8 mouse cellular contexts compared by ENCODE assay signal in genomic region chr1:67038246-67038987, GRCm38 (mm10). TPM values are rescaled to one million over a fixed set of nuclear protein-coding genes. Genes with fewer than 3 reads are reported as not detected.
A peak's percentile ranks its signal among the peaks of the same experiment; 100 is the strongest.
DNase-seq lines count a peak whose midpoint lies in the region; ATAC-seq and TF ChIP-seq lines count a peak whose summit lies in the region.

Gene Lancl1, minus strand, starts transcription at chr1:67038872.

- H3K9ac ChIP-seq in forebrain, embryonic 15.5 days (replicated peaks), result peak within 1 kb of the TSS; percentile 92

- DNase-seq in ES-CJ7 (ENCODE audit: low read depth, low spot score), result peak; percentile 86
- peak; percentile 83 for DNase-seq in cerebellum, adult 11 months
- DNase-seq in heart, postnatal 25 days (ENCODE audit: low spot score), result peak; percentile 79
- DNase-seq in layer of hippocampus, adult 18-20 months (ENCODE audit: low spot score in 2 of 2), result peak; percentile 90 to 95
- peak; percentile 87 for DNase-seq in lung, adult 2 months
- DNase-seq in thymus, adult 18-20 months, result peak; percentile 77 to 85

- H3K4me1 ChIP-seq in forebrain, embryonic 15.5 days, result peaks cover 18% of the 10 kb centered on the region
- H3K4me1 ChIP-seq in lung, adult 2 months (ENCODE audit: control insufficient read depth, insufficient read depth, low read length), result peaks cover 5% of the 10 kb centered on the region; the same call in 1 of the 2 replicates

- TF ChIP-seq CTCF in lung, adult 2 months (IDR thresholded peaks at IDR 0.05; ENCODE audit: insufficient read depth, low read length), result no peak

- TF ChIP-seq POLR2A in lung, adult 2 months (IDR thresholded peaks at IDR 0.05; ENCODE audit: borderline replicate concordance, extremely low read depth, low read depth, low read length), result peak; percentile 81; the same call in 1 of the 2 replicates

- H3K4me3 ChIP-seq in forebrain, embryonic 15.5 days, result peak within 1 kb of the TSS; percentile 94
- H3K4me3 ChIP-seq in lung, adult 2 months (replicated peaks; ENCODE audit: extremely low read depth, low read depth, low read length), result peak within 1 kb of the TSS; percentile 92

- H3K27ac ChIP-seq in forebrain, embryonic 15.5 days (replicated peaks), result peak within 1 kb of the TSS; percentile 72

- peak within 1 kb of the TSS; percentile 54 for H3K4me2 ChIP-seq in forebrain, embryonic 15.5 days (replicated peaks)

- peaks cover 18% of the 10 kb centered on the region for H3K36me3 ChIP-seq in forebrain, embryonic 15.5 days

- under 1% methylated on average over 46 of the region's 47 CpGs for WGBS in forebrain, embryonic 15.5 days
- under 1% methylated on average over 47 of the region's 47 CpGs for WGBS in lung, adult 2 months

- intact Hi-C loops in heart, postnatal 25 days (cut with DNase I), result no loop called here

- H3K9me3 ChIP-seq in forebrain, embryonic 15.5 days, result no peaks in the 10 kb centered on the region

- no peaks in the 10 kb centered on the region for H3K27me3 ChIP-seq in forebrain, embryonic 15.5 days

- ATAC-seq in forebrain, embryonic 15.5 days (replicated peaks), result peak; percentile 99
- ATAC-seq in neutrophil, adult 5-6 weeks (ENCODE audit: extremely low read depth, insufficient number of reproducible peaks, low FRiP score, poor library complexity, severe bottlenecking), result peak; percentile 96

RNA-seq across cellular contexts. Expression of gene Lancl1, which starts in this region (rescaled TPM):
- polyA plus RNA-seq in forebrain, embryonic 15.5 days (2015; fragmentation: Nextera tagmentation; extraction: Ambion mirVana), result 171 and 177 TPM in 2 replicates
- total RNA-seq in heart, postnatal 25 days (2021), result 10 to 100 TPM; 32.6 to 34.3 TPM
- total RNA-seq in layer of hippocampus, adult 18-20 months (2021), result 100 to 1,000 TPM; 202 to 223 TPM
- 51.3 and 62.0 TPM in 2 replicates for polyA plus RNA-seq in lung, adult 2 months (2012; rRNA removed)
- 17.7 and 21.5 TPM in 2 replicates for total RNA-seq in neutrophil, adult 5-6 weeks (2017)

Comparison
In these comparisons a context has a peak if more than half of its experiments do, and no peak if none do; other contexts are left out.
1. Peak in every context shown above with its lines: DNase-seq, ATAC-seq, H3K4me3 ChIP-seq and H3K27ac ChIP-seq.